Mouse (Mus musculus) midbrain, embryonic 14.5 days (tissue): ENCODE measurements at regions not wholly inside any gene's neighbourhood (a gene's known extent, or its start where the extent isn't known, plus 50 kb on each side); places are given as distances from the start of the nearest gene placed in this dataset.

Experiments
- ATAC-seq: fragments of 200-750 bp; cut with Nextera tagmentation; 2 replicates; pipeline ENCODE4 v1.8.0; 2017; ENCODE audit warnings: moderate number of reproducible peaks, moderate library complexity; ENCODE audit not compliant: low FRiP score, low TSS enrichment
- DNase-seq: peaks from one replicate; pipeline ENCODE4 v3.0.0-alpha.2; 2015
- H3K27ac ChIP-seq: fragments of 300-500 bp; sonication (generic); replicated peaks from 2 replicates; pipeline ENCODE4 v1.5.1; 2014; ENCODE audit warnings: mild to moderate bottlenecking, low read depth, low read length, moderate library complexity
- H3K27me3 ChIP-seq: fragments of 300-500 bp; sonication (generic); 2 replicates; pipeline ENCODE4 v1.6.1; 2014; ENCODE audit warnings: low read length, control low read depth, mixed read lengths; ENCODE audit not compliant: control insufficient read depth, insufficient read depth
- H3K36me3 ChIP-seq: fragments of 300-500 bp; sonication (generic); 2 replicates; pipeline ENCODE4 v1.6.1; 2014; ENCODE audit warnings: low read length, control low read depth; ENCODE audit not compliant: control insufficient read depth, insufficient read depth
- H3K4me1 ChIP-seq: fragments of 300-500 bp; sonication (generic); 2 replicates; pipeline ENCODE4 v1.6.1; 2014; ENCODE audit warnings: mild to moderate bottlenecking, antibody characterized with exemption, low read length, control low read depth; ENCODE audit not compliant: control insufficient read depth, insufficient read depth
- H3K4me2 ChIP-seq: fragments of 300-500 bp; sonication (generic); 2 replicates; pipeline ENCODE4 v1.6.1; 2014; ENCODE audit warnings: mild to moderate bottlenecking, low read length, moderate library complexity
- H3K4me3 ChIP-seq: fragments of 300-500 bp; sonication (generic); replicated peaks from 2 replicates; pipeline ENCODE4 v1.5.1; 2014; ENCODE audit warnings: low read depth, low read length
- H3K9ac ChIP-seq: fragments of 300-500 bp; sonication (generic); replicated peaks from 2 replicates; pipeline ENCODE4 v1.6.1; 2014; ENCODE audit warnings: mild to moderate bottlenecking, low read length, moderate library complexity
- H3K9me3 ChIP-seq: fragments of 300-500 bp; sonication (generic); 2 replicates; pipeline ENCODE4 v1.6.1; 2016; ENCODE audit warnings: low read length, control low read depth, mixed read lengths; ENCODE audit not compliant: control insufficient read depth
- WGBS: fragments of 180-500 bp; shearing (Covaris S2); extraction: QIAGEN DNeasy Blood & Tissue Kit; methylation state at CpG from one replicate; pipeline ENCODE4 v1.1.7; 2014; 5-methylcytosine and 5-hydroxymethylcytosine counted together

DNA sequence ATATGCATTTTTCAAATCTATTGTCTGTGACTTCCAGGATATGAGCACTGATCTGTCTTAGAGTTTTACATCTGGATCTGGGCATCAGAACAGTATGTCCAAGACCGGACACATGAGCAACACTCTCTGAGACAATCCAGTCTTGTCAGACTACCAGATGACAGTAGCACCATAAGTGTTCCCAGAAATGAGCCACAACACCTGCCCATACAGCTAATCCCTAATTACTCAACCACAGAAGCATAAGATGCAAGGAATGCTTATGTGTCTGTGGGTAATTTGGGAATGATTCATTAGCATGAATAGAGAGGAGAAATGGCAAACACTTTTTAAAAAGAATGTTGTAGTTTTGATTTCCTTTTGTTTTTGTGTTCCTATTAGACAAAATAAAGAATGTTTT lies 457.6 kb downstream of the Pros1 start:
- Histone ChIP-seq H3K4me2 (no peak overlapping the region), H3K36me3 (no peaks in the 10 kb centered on the region), H3K27ac (no peak overlapping the region), H3K27me3 (no peaks in the 10 kb centered on the region), H3K4me3 (no peak overlapping the region), H3K9ac (no peak overlapping the region), H3K9me3 (no peaks in the 10 kb centered on the region), H3K4me1 (no peaks in the 10 kb centered on the region)
- DNase-seq (no peak), ATAC-seq (no peak)
- whole genome bisulfite sequencing: 98% methylated on average over 1 of the region's 1 CpGs

DNA sequence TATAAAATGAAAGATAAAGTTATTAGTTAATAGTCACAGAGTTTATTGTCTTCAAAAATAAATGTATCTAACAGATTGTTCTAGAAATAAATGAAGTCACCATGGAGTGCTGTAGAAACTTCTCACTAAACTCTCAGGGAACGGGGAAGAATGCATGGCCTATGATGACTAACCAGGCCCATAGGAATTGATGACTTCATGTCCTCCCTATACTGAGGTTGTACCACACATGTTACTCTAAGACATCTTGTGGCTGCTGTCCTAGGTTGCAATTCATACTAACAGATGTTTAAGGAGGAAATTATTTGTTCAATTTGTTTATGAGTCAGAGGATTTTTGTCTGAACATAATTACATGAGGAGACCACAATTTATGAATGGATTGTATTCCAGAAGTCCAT lies 459.4 kb downstream of the Pros1 start:
- whole genome bisulfite sequencing: 89% methylated on average over 1 of the region's 1 CpGs
- Histone ChIP-seq H3K4me2 (no peak overlapping the region), H3K4me3 (no peak overlapping the region), H3K9me3 (no peaks in the 10 kb centered on the region), H3K27me3 (no peaks in the 10 kb centered on the region), H3K27ac (no peak overlapping the region), H3K9ac (no peak overlapping the region), H3K36me3 (no peaks in the 10 kb centered on the region), H3K4me1 (no peaks in the 10 kb centered on the region)
- DNase-seq (no peak), ATAC-seq (no peak)

DNA sequence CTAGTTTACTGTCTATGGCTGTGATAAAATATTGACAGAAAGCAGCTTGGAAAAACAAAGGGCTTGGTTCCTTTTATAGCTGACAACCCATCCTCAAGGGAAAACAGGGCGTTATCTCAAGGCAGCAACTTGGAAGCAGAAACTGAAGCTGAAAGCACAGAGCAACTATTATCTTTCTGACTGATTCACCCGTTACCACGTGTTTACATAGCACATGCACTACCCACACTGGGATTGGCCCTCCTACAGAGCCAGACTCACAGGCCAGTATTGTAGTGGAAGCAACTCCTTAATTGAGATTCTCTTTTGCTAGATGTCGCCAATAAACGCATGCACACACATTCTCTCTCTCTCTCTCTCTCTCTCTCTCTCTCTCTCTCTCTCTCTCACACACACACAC lies 465.5 kb downstream of the Pros1 start:
- Histone ChIP-seq H3K36me3 (no peaks in the 10 kb centered on the region), H3K27me3 (no peaks in the 10 kb centered on the region), H3K4me1 (no peaks in the 10 kb centered on the region), H3K9me3 (no peaks in the 10 kb centered on the region), H3K9ac (no peak overlapping the region), H3K4me3 (no peak overlapping the region), H3K4me2 (no peak overlapping the region), H3K27ac (no peak overlapping the region)
- peak; percentile 9 for DNase-seq
- 61% methylated on average over 5 of the region's 5 CpGs for WGBS
- ATAC-seq: no peak

DNA sequence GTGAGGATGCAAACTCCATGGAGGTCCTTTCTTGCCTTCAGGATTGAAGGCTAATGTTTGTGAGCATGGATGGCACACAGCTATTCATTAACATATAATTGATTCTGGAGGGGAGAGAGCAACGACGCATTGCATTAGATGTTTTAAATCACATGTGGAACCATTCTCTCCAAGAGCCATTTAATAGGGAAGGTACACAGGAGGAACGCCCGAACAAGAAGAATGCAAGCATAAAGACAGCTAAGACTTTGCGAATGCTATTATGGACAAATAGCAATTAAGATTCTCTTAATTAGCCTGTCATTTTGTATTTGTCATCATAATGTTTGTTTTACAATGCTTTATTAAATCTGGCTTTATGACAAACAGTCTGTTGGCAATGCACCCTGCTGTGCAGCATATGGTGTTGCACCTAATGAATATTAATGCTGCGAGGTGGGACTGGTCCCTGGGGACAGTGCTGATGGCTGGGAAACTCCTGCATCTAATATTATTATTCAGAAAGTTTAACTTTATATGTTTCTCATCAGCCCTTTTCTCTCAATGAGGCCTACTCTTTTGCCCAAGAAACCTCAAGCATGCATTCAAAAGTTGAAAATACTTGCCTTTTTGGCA lies 497.5 kb downstream of the Pros1 start:
- DNase-seq (peak; percentile 60), ATAC-seq (no peak; the same call in 1 of the 2 replicates)
- Histone ChIP-seq H3K27me3 (no peaks in the 10 kb centered on the region), H3K4me2 (no peak overlapping the region), H3K36me3 (no peaks in the 10 kb centered on the region), H3K4me1 (no peaks in the 10 kb centered on the region), H3K9me3 (no peaks in the 10 kb centered on the region), H3K27ac (no peak overlapping the region), H3K4me3 (no peak overlapping the region), H3K9ac (no peak overlapping the region)
- WGBS: 49% methylated on average over 6 of the region's 6 CpGs

DNA sequence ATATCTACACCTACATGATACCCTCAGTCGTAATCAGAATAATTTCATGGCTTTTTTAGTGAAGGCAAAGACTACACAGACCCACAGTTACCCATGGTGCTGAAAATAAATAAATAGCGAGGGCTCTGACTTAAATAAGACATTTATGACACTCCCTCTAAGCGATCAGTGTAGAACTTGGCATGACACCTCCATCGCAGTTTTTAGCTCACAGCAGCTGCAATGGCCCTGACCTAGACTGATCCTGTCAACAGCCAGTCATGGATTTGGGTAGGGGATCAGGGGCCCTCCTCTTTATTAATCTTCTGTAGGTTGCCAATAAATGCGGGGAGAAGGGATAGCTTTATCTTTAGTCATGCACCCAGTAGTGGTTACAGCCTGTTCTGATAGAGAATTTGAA lies 494.1 kb downstream of the Epha3 start:
- no peak for ATAC-seq
- Histone ChIP-seq H3K36me3 (no peaks in the 10 kb centered on the region), H3K9me3 (no peaks in the 10 kb centered on the region), H3K27me3 (no peaks in the 10 kb centered on the region), H3K4me1 (no peaks in the 10 kb centered on the region), H3K27ac (no peak overlapping the region), H3K9ac (no peak overlapping the region), H3K4me3 (no peak overlapping the region), H3K4me2 (no peak overlapping the region)
- 74% methylated on average over 5 of the region's 5 CpGs for WGBS
- DNase-seq: no peak

DNA sequence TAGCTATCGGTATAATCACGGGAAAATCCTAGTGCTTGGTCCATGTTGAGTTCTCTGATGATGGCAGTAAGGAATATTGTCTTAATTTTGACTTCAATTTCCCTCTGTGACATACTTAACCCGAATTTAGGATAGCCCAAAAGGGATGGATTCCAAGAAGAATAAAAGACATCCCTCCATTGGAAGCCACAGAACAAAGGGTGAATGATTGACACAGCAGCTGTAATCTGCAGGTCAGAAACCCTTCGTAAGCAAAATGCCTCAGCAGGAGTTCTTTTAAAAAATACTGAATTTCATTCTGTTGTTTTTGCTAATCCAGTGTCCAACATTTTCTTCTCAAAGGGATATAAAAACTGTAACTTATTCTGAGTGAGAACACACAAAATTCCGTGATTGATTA lies 492.7 kb downstream of the Epha3 start:
- 39% methylated on average over 5 of the region's 5 CpGs for WGBS
- Histone ChIP-seq H3K9ac (no peak overlapping the region), H3K4me2 (no peak overlapping the region), H3K27me3 (no peaks in the 10 kb centered on the region), H3K36me3 (no peaks in the 10 kb centered on the region), H3K9me3 (no peaks in the 10 kb centered on the region), H3K27ac (no peak overlapping the region), H3K4me1 (no peaks in the 10 kb centered on the region), H3K4me3 (no peak overlapping the region)
- no peak for DNase-seq
- ATAC-seq: no peak

DNA sequence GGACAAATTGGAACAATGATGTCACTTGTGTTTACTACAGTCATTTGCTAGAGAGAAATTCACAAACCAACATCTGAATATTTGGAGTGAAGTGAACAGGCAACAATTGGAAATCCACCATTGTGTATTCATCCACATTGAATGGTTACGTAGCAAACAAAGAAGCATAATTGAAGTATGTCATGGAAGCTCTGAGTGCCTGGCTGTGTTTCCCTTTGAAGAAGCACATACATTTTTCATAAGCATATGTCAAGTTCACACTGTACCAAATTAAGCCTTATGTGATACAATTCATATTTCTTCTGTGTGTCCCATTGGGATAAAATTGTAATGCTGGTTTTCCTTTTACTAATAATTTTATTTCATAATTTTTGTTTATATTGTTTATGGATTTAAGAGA lies 459.0 kb downstream of the Epha3 start:
- H3K4me1 ChIP-seq: no peaks in the 10 kb centered on the region
- 50% methylated on average over 1 of the region's 1 CpGs for WGBS
- DNase-seq (no peak), ATAC-seq (no peak; the same call in 1 of the 2 replicates)
- no peak overlapping the region for H3K4me2 ChIP-seq
- no peaks in the 10 kb centered on the region for H3K9me3 ChIP-seq
- no peak overlapping the region for H3K4me3 ChIP-seq
- no peak overlapping the region for H3K9ac ChIP-seq
- H3K36me3 ChIP-seq: no peaks in the 10 kb centered on the region
- no peak overlapping the region for H3K27ac ChIP-seq
- no peaks in the 10 kb centered on the region for H3K27me3 ChIP-seq

DNA sequence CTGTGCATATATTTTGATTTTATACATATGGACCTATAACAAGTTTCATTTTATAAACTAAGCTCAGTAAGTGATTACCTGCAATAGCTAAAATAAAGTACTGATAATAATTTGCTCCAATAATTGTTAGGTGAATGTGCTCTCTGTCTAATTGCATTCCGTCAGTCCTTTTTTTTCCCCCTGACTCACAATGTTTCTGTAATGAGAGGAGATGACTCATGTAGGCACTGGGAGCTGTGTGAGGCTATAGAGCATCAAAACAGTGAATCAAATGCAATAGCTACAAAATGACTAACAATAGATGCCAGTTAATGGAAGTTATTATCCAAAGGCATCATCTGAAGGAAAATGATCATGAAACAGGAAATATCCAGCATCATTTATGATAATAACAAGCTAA lies 451.3 kb downstream of the Epha3 start:
- H3K36me3 ChIP-seq: no peaks in the 10 kb centered on the region
- H3K4me2 ChIP-seq: no peak overlapping the region
- DNase-seq (no peak), ATAC-seq (no peak)
- H3K9ac ChIP-seq: no peak overlapping the region
- no peak overlapping the region for H3K4me3 ChIP-seq
- no peak overlapping the region for H3K27ac ChIP-seq
- H3K27me3 ChIP-seq: no peaks in the 10 kb centered on the region
- 84% methylated on average over 1 of the region's 1 CpGs for WGBS
- no peaks in the 10 kb centered on the region for H3K4me1 ChIP-seq
- no peaks in the 10 kb centered on the region for H3K9me3 ChIP-seq

DNA sequence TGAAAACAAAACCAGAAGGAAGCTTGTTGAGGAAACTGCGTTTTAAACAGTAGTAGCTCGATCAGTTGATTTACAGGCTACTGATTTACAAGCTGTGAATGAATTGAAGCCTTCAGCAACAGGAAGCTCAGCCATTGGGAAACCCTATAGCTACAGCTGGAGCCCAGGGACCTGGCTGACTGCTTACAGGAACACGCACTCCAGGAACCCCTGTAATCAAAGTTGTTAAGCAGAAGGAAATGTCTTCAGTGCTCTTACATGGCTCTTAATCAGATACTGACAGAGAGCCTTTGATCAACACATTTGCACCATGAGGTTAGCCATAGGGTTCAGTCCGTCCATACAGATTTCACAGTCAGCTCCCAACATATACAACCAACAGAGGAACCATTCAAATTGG lies 411.7 kb downstream of the Epha3 start:
- Histone ChIP-seq H3K9me3 (no peaks in the 10 kb centered on the region), H3K9ac (no peak overlapping the region), H3K4me3 (no peak overlapping the region), H3K36me3 (no peaks in the 10 kb centered on the region), H3K27me3 (no peaks in the 10 kb centered on the region), H3K4me2 (no peak overlapping the region), H3K4me1 (no peaks in the 10 kb centered on the region), H3K27ac (no peak overlapping the region)
- DNase-seq: no peak
- no peak for ATAC-seq
- 84% methylated on average over 4 of the region's 4 CpGs for WGBS
